Mouse (Mus musculus): ENCODE results near the gene Kcnq1. TPM values are rescaled to one million over a fixed set of nuclear protein-coding genes. Genes with fewer than 3 reads are reported as not detected.

Gene Kcnq1
- total RNA-seq, 1 experiment from 2014 or later = not detected

DNA sequence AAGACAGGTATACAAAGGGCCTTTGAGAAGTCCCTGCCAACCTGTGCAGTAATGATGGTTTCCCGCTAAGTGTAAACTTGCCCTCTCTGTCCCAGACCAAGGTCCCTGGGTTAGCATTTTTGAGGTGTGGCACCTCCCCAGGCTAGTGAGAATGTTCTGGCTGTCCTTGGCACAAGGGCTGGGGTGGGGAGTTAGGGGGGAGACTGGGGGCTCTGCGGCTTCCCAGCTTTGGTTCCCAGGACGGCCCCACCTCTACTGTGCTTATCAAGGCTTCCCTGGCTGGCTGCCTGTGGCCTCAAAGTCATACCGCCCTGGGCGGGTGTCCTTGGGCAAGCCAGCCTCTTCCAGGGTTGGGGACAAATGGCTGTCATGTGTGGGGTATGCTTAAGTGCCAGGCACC, 16.0 kb downstream of the Kcnq1 start:
- ATAC-seq (ENCODE audit: extremely low read depth, insufficient number of reproducible peaks, low FRiP score, poor library complexity, severe bottlenecking) = no peak

- no peak for ATAC-seq (ENCODE audit: extremely low read depth, insufficient number of reproducible peaks, low FRiP score, poor library complexity, severe bottlenecking)
Measured at GRCm38 (mm10) chr7:143123876-143124669, 17.9 kb downstream of the Kcnq1 start.

- no peak for ATAC-seq (ENCODE audit: extremely low read depth, insufficient number of reproducible peaks, low FRiP score, poor library complexity, severe bottlenecking)
Measured at GRCm38 (mm10) chr7:143124902-143125301, 18.7 kb downstream of the Kcnq1 start.

DNA sequence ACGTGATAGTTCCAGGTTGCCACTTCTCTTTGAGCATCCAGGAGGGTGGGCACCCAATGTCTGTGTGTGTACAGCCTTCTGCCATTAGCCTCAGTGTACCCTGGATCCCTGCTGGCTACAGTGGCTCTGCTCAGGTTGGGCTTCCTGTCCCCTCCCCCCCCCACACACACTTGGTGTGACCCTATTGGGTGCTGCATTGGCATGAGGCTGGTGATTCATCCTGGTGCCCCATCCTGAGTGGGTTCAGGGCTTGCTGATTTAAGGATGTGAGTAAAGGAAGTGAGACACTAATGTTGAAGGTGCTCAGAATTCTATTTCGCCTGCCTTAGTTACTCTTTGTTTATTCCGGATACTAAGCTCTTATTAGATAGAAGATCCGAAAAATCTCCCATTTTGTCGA, 26.7 kb downstream of the Kcnq1 start:
- ATAC-seq (ENCODE audit: extremely low read depth, insufficient number of reproducible peaks, low FRiP score, poor library complexity, severe bottlenecking) = no peak

- no peak for ATAC-seq (ENCODE audit: extremely low read depth, insufficient number of reproducible peaks, low FRiP score, poor library complexity, severe bottlenecking)
Measured at GRCm38 (mm10) chr7:143136125-143136524, 30.0 kb downstream of the Kcnq1 start.

- no peak for ATAC-seq (ENCODE audit: extremely low read depth, insufficient number of reproducible peaks, low FRiP score, poor library complexity, severe bottlenecking)
Measured at GRCm38 (mm10) chr7:143136561-143136960, 30.4 kb downstream of the Kcnq1 start.

DNA sequence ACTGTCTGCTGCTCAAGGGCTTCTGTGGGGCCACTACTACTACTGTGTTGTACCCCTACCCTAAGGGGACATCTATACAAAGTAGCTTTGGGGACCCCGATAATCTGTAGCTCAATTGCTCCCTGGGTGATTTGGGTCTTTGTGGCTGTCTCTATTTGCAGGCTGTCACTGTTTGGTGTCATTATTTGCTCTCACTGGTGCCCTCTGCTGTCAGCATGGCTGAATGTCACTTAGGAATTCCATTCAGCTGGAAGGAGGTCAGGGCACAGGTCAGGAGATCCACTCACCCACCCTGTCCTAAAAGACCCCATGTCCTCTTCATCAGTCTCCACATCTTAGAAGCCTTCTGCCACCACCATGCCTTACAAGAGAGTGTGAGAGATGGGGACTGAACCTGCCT, 32.6 kb downstream of the Kcnq1 start:
- ATAC-seq (ENCODE audit: extremely low read depth, insufficient number of reproducible peaks, low FRiP score, poor library complexity, severe bottlenecking) = no peak

DNA sequence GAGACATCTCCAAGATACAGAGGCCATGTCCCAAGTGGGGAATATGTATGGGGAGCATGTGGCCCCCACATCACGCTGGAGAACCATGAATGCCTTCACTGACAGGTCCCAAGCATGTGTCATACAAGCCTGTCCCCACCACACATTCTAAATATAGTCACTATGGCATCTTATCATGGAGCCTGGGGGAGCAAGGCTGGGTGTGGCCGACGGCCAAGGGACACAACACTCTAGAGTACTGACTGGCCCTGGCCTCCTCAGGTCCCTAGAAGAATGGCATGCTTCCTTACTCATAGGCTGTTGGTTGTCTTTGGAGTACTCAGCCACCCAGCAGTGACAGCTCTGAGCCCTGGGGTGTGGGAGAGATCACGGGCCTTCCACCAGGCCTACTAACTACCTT, 33.8 kb downstream of the Kcnq1 start:
- no peak for ATAC-seq (ENCODE audit: extremely low read depth, insufficient number of reproducible peaks, low FRiP score, poor library complexity, severe bottlenecking)

DNA sequence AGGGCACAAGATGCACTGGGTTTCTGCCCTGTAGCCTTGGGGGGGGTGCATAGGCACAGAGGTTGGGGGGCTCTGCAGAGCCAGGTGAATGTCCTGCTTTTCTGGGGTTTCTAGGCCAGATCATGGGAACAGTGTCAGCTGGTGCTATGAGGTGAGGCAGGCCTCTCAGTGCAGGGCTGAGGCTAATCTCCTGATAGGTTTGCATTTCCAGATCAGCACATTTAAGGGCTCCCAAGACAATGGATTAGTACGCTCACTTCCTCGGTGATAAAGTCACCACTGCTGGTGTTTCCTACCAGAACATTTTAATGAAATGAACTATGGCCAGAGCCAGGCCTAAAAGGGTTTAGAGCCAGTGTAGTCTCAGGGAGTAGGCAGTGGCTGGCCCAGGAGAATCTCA, 36.5 kb downstream of the Kcnq1 start:
- ATAC-seq (ENCODE audit: extremely low read depth, insufficient number of reproducible peaks, low FRiP score, poor library complexity, severe bottlenecking) = no peak

DNA sequence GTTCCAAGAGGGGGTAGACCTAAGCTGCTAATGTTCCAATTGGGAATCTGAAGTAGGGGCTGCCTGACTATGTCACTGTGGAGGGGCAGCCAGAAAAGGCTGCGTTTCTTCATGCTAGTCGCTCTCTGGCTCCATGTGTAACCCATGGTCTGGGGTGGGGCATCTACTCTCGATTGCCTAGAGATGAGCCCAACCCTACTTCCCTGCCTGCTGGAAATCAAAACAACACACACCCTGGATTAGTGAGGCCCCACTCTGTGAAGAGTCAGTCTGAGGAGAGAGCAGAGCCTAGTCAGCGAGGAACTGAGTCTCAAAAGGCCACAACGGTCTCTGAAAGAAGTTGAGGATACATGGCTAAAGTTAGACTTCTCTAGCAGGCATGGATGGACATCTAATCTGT, 40.9 kb downstream of the Kcnq1 start:
- ATAC-seq (ENCODE audit: extremely low read depth, insufficient number of reproducible peaks, low FRiP score, poor library complexity, severe bottlenecking) = no peak

DNA sequence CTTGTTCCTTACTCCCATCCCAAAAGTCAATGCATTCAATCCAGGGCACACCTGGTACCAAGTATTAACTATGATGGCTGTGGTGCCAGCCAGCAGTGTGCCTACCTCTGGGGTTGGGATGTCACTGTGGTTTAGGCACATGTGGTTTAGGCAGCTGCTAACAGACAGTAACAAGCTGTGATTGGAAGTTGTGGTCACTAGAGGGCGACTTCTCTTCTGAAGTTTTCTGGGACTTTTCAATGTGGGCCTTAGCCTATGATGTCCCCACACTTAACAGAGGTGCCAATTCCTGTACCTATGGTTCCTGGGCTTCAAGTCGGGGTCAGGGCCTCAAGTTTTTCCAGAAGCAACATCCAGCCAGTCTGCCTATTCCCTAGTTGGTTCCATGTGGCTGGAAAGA, 45.0 kb downstream of the Kcnq1 start:
- no peak for ATAC-seq (ENCODE audit: extremely low read depth, insufficient number of reproducible peaks, low FRiP score, poor library complexity, severe bottlenecking)

DNA sequence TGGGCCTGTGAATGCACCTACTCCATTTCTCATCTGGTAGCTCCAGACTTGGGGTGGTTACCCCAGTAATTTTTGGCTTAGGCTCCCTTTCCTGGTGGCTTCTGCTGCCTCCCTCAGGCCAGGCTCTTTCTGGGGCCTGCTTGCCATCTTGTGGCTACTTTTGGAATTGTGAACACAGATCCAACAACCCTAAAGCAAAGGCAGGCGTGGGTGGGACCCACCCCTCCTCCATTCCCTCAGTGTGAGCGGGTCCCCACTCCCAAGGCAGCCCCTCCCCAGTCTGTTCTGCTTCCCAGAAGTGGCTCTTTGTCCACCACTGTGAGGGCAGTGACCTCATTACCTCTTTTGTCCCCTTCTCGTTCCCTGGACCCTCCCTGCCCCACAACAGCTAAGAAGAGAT, 46.2 kb downstream of the Kcnq1 start:
- no peak for ATAC-seq (ENCODE audit: extremely low read depth, insufficient number of reproducible peaks, low FRiP score, poor library complexity, severe bottlenecking)

DNA sequence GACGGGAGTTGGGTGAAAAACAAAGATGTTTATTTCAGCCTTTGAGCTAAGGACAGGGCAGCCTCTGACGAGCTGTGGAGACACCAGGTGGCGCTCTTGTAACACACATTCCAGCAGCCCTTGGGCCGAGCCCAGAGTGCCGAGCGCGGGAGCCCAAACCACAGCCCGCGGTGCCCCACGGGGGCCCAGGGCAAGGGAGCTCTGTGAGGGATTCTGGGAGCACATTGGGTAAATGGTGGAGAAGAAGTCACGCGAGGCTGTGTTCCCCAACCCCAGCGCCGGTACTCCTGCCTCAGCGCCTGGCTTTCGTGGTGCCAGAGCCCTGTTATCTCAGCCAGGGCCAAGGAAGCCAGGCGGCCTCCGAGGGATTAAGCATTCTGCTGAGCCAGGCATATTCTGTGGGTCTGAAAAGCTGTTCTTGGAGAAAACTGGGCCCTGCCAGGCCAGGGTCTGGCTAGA, 47.8 kb downstream of the Kcnq1 start:
- 0 out of 2 replicates have a peak, but pooled peaks have one; percentile 21 for ATAC-seq (ENCODE audit: extremely low read depth, insufficient number of reproducible peaks, low FRiP score, poor library complexity, severe bottlenecking)

DNA sequence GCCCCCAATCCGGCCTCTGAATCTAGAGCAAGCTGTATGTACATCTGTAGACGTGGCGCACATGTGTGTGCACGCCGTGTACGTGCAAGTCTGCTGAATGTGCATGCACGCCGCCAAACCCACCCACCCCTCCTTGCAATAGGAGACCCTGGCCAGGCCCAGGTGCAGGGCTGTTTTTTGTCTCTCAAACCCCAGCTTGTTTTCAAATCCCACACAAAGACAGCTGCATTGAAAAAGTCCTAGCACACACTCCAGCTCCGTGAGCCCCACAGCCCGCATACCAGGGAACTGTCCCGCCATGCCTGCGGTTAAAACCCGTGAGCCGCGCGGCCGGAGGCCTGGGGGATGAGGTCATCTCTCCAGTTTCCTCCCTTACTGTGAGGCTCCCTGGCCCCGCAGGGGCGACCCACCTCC, 48.3 kb downstream of the Kcnq1 start:
- no peak for ATAC-seq (ENCODE audit: extremely low read depth, insufficient number of reproducible peaks, low FRiP score, poor library complexity, severe bottlenecking)

GRCm38 (mm10) chr7:143155257-143155656, 49.1 kb downstream of the Kcnq1 start:
- no peak for ATAC-seq (ENCODE audit: extremely low read depth, insufficient number of reproducible peaks, low FRiP score, poor library complexity, severe bottlenecking)

- ATAC-seq (ENCODE audit: extremely low read depth, insufficient number of reproducible peaks, low FRiP score, poor library complexity, severe bottlenecking) = no peak
Measured at GRCm38 (mm10) chr7:143158690-143159425, 52.7 kb downstream of the Kcnq1 start.

GRCm38 (mm10) chr7:143159446-143159845, 53.3 kb downstream of the Kcnq1 start:
- no peak for ATAC-seq (ENCODE audit: extremely low read depth, insufficient number of reproducible peaks, low FRiP score, poor library complexity, severe bottlenecking)

GRCm38 (mm10) chr7:143160057-143160456, 53.9 kb downstream of the Kcnq1 start:
- no peak for ATAC-seq (ENCODE audit: extremely low read depth, insufficient number of reproducible peaks, low FRiP score, poor library complexity, severe bottlenecking)

DNA sequence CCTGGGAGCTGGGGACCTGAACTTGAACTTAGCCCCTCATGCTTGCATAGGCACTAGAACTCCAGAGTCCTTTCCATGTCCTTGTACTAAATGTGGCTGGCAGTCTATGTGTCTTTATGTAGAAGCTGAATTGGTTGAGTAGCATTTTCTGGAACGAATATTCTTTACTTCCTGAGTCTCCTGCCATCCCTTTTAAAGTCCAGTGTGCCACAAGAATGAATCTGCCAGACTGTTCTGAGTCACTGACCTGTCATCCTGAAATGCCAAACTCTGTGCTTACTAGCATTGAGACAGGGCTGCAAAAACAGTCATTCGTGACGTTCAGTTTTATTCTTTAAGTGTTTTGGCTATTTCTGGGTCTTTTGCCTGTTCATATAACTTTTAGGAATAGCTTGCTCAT, 55.9 kb downstream of the Kcnq1 start:
- no peak for ATAC-seq (ENCODE audit: extremely low read depth, insufficient number of reproducible peaks, low FRiP score, poor library complexity, severe bottlenecking)

GRCm38 (mm10) chr7:143164074-143164473, 57.9 kb downstream of the Kcnq1 start:
- no peak for ATAC-seq (ENCODE audit: extremely low read depth, insufficient number of reproducible peaks, low FRiP score, poor library complexity, severe bottlenecking)

Data from neutrophil, adult 5-6 weeks (primary cell).